Mouse (Mus musculus): Measurements from ENCODE around the gene Zfand3.

Gene Zfand3

DNA sequence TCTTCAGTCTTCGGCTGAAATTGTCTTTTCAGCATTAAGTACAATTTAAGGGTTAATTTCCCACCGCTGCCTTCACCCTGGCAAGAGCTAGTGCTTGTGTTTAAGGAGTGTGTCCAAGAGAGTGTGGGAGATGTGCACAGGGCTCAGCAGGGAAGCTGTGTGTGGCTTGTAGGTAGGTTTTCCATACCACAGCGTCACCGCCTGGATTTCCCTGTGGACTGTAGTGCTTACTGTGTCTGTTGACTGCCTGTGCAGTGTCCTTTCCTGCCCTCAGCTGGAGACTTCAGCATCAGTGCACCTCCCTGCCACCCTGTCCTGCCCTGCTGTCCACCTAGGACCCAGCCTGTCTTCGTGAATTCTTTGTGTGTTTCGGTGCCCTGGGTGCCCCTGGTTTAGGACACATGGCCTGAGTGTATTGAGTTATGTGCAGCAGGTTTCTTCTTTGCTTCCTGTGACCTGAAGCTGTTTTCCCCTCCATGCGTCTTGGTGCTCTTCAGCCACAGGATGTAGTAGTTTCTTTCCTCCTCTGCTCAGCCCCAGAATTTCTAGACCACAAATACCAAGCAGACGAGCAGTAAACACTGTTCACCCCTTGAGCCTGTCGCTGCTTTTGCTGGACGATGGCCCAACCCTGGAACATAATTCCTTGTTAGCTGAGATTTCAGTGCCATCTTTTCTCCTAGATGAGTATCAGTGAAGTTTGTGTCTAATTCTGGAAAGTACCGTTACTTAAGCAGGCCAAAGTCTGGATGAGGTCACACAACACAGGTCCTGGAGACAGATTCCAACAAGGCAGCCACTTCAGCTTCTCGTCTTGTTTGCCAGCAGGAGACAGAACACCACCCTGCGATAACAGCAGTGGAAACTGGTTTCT, 195.1 kb downstream of the Zfand3 start:
- Histone ChIP-seq H3K36me3 (ENCODE audit: control insufficient read depth, insufficient read depth, low read length, poor library complexity, severe bottlenecking) (no peaks in the 10 kb centered on the region; the same call in 1 of the 2 replicates), H3K27me3 (ENCODE audit: control insufficient read depth, insufficient read depth, low read length, poor library complexity, severe bottlenecking) (no peaks in the 10 kb centered on the region)
- DNase-seq (ENCODE audit: low read depth, low spot score) = no peak

DNA sequence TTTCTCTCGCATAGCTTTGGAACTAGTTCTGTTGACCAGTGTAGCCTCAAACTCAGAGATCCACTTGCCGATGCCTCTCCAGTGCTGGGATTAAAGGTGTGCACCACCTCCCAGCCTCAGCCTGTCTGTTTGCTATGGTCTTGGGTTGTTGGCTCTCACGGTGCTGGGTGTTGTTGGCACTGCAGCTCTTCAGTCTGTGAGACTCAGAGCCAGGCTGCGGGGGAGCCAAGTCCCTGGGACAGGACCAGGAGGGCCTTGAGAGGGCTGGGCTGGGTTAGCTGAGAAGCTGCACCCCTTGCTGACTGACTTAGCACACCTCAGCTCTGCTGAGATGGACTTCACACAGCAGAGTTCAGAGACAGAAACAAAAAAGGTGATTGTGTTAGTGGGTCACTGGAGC, 195.8 kb downstream of the Zfand3 start:
- H3K27me3 ChIP-seq (ENCODE audit: control insufficient read depth, insufficient read depth, low read length, poor library complexity, severe bottlenecking) = no peaks in the 10 kb centered on the region
- no peak for DNase-seq (ENCODE audit: low read depth, low spot score)
- no peaks in the 10 kb centered on the region; the same call in 1 of the 2 replicates for H3K36me3 ChIP-seq (ENCODE audit: control insufficient read depth, insufficient read depth, low read length, poor library complexity, severe bottlenecking)

DNA sequence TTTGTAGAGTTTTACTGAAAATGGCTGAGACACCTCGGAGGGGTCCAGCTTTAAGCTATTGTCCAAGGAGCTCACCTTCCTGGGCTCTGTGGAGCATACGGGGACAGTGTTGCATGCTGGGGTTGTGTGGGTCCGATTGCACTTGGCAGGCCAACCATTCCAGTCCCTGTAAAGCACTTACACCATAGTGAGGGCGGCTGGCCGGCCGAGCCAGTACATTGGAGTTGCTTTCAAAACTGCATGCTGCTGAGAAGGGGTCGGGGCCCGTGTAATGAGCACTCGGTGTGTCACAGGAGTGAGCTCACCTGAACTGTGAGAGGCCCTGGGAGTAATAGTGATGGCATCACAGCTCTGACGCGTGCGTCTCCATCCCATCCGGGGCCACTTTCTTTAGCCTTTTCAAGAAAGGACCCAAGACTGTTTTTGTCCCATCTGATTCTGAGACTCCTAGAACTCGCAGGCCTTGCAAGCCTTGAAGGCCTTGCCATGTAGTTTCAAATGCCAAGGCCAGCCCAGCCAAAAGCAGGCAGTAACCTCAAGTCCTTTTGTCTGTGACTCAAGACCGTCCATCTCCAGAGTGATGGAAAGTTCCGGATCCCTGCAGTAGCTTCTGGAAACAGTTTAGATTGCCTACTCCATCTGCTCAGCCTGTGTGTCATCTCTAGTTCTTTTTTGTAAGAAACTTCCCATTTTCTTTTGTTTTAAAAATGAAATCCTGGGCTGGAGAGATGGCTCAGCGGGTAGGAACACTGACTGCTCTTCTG, 200.7 kb downstream of the Zfand3 start:
- no peak for DNase-seq (ENCODE audit: low read depth, low spot score)
- H3K27me3 ChIP-seq (ENCODE audit: control insufficient read depth, insufficient read depth, low read length, poor library complexity, severe bottlenecking) = no peaks in the 10 kb centered on the region
- peaks cover 3% of the 10 kb centered on the region; the same call in 1 of the 2 replicates for H3K36me3 ChIP-seq (ENCODE audit: control insufficient read depth, insufficient read depth, low read length, poor library complexity, severe bottlenecking)

DNA sequence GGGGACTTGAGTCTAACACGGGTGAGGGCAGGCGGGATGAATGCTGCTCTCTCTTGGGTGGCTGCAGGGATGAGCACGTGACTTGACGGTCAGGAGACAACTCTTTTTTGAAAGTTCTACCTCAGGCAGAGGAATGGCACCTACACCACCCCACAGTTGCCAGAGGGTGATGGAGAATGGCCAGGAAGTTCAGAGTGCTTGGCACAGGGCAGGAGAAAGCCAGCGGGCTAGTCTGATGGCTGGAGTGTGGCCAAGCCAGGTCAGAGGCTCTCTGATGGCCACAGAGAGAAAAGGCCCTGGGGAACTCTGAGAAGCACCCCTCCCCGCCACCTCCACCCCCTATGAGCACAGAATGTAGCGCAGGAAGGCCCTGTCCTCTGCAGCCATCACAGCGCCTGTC, 205.7 kb downstream of the Zfand3 start:
- DNase-seq (ENCODE audit: low read depth, low spot score) = no peak
- Histone ChIP-seq H3K27me3 (ENCODE audit: control insufficient read depth, insufficient read depth, low read length, poor library complexity, severe bottlenecking) (no peaks in the 10 kb centered on the region), H3K36me3 (ENCODE audit: control insufficient read depth, insufficient read depth, low read length, poor library complexity, severe bottlenecking) (peaks cover 3% of the 10 kb centered on the region; the same call in 1 of the 2 replicates)

DNA sequence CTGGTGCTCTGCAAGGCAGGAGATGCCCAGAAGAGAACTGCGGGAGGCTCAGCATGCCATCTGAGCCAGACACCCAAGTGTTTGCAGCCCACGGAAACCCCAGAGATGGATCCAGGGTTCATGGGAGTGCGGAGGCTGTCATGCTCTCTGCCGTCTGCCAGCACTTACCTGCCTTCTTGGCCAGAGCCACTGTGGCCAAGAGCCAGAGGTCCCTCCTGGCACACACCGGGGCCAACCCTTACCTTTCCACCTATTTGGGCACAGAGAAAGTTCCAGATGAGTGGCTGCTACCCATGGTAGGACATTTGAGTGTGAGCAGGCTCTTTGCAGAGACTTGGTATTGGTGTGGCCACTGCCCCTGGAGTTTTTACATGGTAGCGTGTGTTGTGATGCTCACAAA, 206.4 kb downstream of the Zfand3 start:
- DNase-seq (ENCODE audit: low read depth, low spot score) = no peak
- H3K36me3 ChIP-seq (ENCODE audit: control insufficient read depth, insufficient read depth, low read length, poor library complexity, severe bottlenecking) = peaks cover 3% of the 10 kb centered on the region; the same call in 1 of the 2 replicates
- no peaks in the 10 kb centered on the region for H3K27me3 ChIP-seq (ENCODE audit: control insufficient read depth, insufficient read depth, low read length, poor library complexity, severe bottlenecking)

DNA sequence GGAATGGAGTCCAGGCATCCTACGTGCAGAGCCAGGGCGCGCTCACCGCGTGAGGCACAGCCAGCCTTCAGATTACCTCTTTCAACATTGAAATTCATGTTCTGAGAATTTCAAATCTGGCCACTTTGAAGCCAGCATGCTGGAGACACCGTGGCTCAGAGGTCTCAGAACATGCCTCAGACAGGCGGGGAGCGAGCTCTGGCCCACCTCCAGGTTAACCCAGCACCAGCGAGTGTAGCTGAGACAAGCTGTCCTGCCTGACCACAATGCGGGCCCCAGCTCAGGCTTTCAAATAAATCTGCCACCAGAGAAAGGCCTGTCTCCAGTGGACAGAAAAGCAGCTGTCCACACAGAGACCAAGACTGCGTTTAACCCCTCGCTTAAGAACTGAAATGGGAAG, 208.1 kb downstream of the Zfand3 start:
- H3K36me3 ChIP-seq (ENCODE audit: control insufficient read depth, insufficient read depth, low read length, poor library complexity, severe bottlenecking) = peaks cover 3% of the 10 kb centered on the region; the same call in 1 of the 2 replicates
- no peaks in the 10 kb centered on the region for H3K27me3 ChIP-seq (ENCODE audit: control insufficient read depth, insufficient read depth, low read length, poor library complexity, severe bottlenecking)
- DNase-seq (ENCODE audit: low read depth, low spot score) = no peak

DNA sequence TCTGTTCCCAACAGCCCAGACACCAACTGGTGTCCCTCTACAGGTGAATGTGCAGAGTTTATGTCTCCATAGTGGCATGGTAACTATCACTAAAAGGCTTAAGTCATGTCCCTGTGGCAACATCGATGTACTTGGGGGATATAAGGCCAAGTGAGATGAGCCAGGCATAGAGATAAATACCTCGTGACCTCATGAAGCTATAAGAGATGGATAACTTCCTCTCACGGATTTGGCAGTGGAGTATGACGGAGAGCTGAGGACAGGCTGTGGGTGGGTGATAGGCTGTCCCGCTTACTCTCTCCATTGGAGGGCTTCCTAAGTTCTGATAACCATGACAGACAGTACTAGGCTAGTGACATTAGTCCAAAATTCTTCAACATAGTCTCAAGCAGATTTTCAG, 208.8 kb downstream of the Zfand3 start:
- H3K27me3 ChIP-seq (ENCODE audit: control insufficient read depth, insufficient read depth, low read length, poor library complexity, severe bottlenecking) = no peaks in the 10 kb centered on the region
- DNase-seq (ENCODE audit: low read depth, low spot score) = no peak
- no peaks in the 10 kb centered on the region for H3K36me3 ChIP-seq (ENCODE audit: control insufficient read depth, insufficient read depth, low read length, poor library complexity, severe bottlenecking)

DNA sequence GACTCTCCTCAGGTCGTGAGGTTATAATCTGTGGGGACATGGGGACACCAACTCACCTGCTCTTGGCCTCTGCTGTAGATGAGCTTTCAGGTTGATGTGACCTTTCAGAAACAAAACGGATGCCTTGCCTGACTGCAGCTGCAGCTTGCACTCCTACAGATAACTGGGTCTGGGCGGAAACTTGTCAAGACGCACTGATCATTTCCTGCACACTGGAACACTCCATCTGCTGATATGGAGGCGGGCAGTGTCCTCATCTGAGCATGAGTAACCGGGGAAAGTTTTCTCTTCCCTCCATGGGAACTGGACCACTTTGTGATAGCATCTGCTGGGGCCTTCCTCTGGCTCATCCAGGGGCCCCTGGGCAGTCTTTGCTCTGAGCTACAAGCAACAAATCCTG, 209.9 kb downstream of the Zfand3 start:
- H3K27me3 ChIP-seq (ENCODE audit: control insufficient read depth, insufficient read depth, low read length, poor library complexity, severe bottlenecking) = no peaks in the 10 kb centered on the region
- DNase-seq (ENCODE audit: low read depth, low spot score) = no peak
- no peaks in the 10 kb centered on the region for H3K36me3 ChIP-seq (ENCODE audit: control insufficient read depth, insufficient read depth, low read length, poor library complexity, severe bottlenecking)

DNA sequence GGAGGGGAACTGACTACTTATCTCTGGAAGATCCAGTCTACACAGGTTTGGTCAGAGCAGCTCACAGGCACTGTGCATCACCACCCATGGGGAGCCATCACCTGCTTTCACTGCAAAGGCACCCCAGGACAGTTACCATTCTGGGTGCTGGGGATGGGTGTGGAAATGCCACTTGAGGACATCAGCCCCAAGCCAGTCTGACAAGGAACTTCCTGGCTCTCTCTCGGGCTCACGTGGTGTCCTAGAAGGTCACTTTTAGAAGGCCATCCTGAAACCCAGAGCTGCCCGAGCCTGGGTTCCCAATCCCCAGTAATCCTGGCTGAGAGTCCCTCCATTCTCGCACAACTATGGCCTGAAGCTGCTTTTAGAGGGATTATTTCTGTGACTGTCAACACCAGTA, 211.2 kb downstream of the Zfand3 start:
- Histone ChIP-seq H3K36me3 (ENCODE audit: control insufficient read depth, insufficient read depth, low read length, poor library complexity, severe bottlenecking) (peaks cover 2% of the 10 kb centered on the region), H3K27me3 (ENCODE audit: control insufficient read depth, insufficient read depth, low read length, poor library complexity, severe bottlenecking) (no peaks in the 10 kb centered on the region)
- DNase-seq (ENCODE audit: low read depth, low spot score) = no peak

DNA sequence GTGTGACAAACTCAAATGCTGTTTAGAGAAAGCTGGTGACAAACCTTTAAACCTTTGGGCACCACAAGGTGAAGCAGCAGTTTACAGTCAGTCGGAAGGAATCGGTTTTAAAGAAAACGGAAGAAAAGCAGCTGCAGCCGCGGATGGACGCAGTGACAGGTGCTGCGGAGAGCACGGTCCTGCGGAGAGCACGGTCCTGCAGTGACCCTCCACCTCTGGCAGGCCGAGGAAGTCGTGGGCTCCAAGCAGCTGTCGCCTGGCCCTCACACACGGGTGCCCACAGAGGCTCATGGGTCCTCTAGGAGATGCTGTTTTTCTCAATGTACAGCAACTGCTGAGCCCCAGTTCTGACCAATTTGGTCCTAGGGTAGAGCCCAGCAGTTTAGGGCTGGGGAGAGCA, 217.1 kb downstream of the Zfand3 start:
- H3K27me3 ChIP-seq (ENCODE audit: control insufficient read depth, insufficient read depth, low read length, poor library complexity, severe bottlenecking) = no peaks in the 10 kb centered on the region
- H3K36me3 ChIP-seq (ENCODE audit: control insufficient read depth, insufficient read depth, low read length, poor library complexity, severe bottlenecking) = peaks cover 2% of the 10 kb centered on the region
- DNase-seq (ENCODE audit: low read depth, low spot score) = no peak

DNA sequence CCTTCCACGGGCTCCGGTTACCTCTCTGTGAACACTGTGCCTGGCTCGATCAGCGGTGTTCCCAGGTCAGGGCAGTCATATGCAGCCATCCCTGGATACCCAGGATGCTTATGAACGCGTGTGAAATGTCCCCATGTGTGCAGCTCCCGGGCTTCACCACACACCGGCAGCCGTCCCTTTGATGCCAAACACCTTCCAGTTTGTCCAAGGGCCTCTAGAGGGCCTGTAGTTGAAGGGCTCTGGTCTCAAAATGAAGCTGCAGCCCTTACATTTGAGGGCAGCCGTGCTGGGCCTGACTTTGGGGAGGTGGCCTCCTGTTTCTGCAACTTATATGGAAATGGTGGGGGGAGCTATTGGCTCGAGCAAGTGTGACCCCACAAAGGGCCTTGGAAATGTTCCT, 217.8 kb downstream of the Zfand3 start:
- no peak for DNase-seq (ENCODE audit: low read depth, low spot score)
- H3K27me3 ChIP-seq (ENCODE audit: control insufficient read depth, insufficient read depth, low read length, poor library complexity, severe bottlenecking) = no peaks in the 10 kb centered on the region
- H3K36me3 ChIP-seq (ENCODE audit: control insufficient read depth, insufficient read depth, low read length, poor library complexity, severe bottlenecking) = peaks cover 2% of the 10 kb centered on the region

DNA sequence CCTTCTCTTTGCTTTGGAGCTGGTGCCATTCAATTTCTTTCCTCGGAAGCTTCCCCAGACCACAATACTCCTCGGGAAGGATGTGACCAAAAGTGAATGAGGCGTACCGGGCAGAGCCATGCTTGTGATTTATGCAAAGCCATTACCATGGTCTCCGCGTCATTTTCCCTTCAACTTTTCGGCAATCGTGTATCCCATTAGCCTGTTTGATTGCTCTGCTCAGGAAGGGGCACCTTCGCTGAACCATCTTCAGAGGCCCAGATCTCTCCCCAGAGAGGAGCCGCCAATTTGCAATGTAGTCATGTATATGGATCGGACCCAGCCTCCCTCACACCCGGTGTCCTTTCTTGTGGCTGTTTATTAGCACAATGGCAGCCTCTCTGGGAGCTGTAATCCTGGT, 218.3 kb downstream of the Zfand3 start:
- Histone ChIP-seq H3K27me3 (ENCODE audit: control insufficient read depth, insufficient read depth, low read length, poor library complexity, severe bottlenecking) (no peaks in the 10 kb centered on the region), H3K36me3 (ENCODE audit: control insufficient read depth, insufficient read depth, low read length, poor library complexity, severe bottlenecking) (peaks cover 2% of the 10 kb centered on the region)
- no peak for DNase-seq (ENCODE audit: low read depth, low spot score)

DNA sequence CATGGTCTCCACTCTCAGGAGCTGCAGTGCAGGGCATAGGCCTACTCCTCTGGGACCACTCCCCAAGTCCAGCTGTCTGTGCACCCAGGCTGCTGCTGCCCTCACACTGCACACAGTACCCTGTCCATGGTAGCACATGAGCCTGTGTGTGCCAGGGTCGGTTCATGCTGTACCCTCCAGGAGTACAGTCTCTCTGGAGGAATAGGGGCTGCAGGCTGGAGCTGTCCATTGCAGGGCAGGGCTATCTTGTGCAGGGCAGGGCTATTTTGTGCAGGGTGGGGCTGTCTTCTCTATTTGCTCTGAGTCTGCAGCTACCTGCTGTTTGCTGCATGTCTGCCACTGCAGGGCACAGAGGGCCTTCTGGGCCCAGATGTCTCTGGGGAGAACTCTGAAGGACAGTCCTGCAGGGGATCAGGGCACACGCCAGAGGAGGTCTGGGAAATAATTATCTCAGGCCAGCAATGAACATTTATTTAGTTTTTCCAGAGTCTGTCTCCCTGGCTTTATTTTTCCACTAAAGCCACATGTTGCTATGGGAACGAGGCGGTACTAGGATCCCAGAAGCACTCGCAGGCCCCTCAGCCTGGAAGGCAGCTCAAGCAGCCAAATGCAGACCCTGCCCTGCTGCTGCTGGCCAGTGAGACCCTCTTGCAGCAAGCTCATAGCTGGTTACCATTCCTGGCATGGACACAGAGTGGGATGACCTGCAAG, 220.7 kb downstream of the Zfand3 start:
- Histone ChIP-seq H3K36me3 (ENCODE audit: control insufficient read depth, insufficient read depth, low read length, poor library complexity, severe bottlenecking) (peaks cover 2% of the 10 kb centered on the region; the same call in 1 of the 2 replicates), H3K27me3 (ENCODE audit: control insufficient read depth, insufficient read depth, low read length, poor library complexity, severe bottlenecking) (no peaks in the 10 kb centered on the region)
- DNase-seq (ENCODE audit: low read depth, low spot score) = no peak

DNA sequence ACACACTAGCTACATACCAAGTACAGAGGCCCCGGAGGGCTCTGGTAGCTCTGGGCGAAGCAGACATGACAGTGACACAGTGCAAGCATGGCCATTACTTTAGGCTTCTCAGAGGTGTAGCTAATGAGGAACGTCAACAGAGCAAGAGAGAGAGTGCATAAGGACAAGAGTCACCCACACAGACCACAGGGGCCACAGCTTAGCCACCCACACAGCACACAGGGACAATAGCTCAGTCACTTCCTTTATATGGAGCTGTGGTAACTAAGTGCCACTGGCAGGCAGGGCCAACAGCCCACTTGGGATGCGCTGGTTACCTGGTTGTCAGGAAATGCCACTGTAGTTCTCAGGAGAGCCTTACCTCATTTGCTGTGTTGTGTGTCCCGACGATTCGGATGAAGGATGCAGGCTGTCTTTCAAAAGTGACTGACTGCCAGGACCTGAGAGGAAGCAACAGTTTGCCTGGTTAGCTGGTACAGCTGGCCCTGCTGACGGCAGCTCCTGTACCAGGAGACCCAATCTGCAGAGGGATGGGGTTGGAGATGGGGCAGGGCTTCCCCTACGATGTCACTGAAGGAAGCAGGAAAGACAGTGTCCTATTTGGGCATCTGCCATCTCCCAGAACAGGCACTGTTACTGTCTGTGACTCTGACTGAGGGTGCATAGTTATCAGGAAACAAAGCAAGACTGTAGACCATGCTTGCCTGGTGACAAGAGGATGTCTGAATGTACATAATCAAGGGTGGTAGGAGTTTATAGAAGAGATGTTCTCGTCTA, 224.1 kb downstream of the Zfand3 start:
- Histone ChIP-seq H3K36me3 (ENCODE audit: control insufficient read depth, insufficient read depth, low read length, poor library complexity, severe bottlenecking) (no peaks in the 10 kb centered on the region), H3K27me3 (ENCODE audit: control insufficient read depth, insufficient read depth, low read length, poor library complexity, severe bottlenecking) (no peaks in the 10 kb centered on the region)
- DNase-seq (ENCODE audit: low read depth, low spot score) = no peak
